Mouse (Mus musculus): Measurements from ENCODE around the gene Ndufa7. TPM values are rescaled to one million over a fixed set of nuclear protein-coding genes. Genes with fewer than 3 reads are reported as not detected.
A peak's percentile ranks its signal among the peaks of the same experiment; 100 is the strongest.
"Not testable (repeated sequence)": the region's sequence is repeated elsewhere in the genome, so short reads cannot be mapped to it uniquely, and the experiment has no call there.

Ndufa7 gene
- polyA plus RNA-seq, 2 experiments: 149 to 282 TPM

DNA sequence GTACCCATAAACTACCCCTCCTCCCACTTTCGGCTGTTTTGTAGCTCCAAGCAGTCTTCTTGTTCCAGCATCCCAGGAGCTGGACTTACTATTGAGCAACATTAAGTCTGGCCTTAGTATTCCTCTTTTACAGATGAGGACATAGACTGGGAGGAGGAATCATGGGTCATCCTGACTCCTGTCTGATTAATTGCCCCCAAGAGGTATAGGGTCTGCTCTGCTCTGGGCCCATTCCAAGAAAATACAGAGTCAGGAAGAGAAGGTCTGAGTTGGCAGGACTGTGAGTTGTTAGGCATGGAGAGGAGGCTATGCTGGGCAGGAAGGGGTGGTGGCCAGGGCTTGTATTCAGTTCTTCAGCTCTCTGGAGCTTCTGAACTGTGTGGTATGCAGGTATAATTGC, 19.8 kb downstream of the Ndufa7 start:
- ATAC-seq (ENCODE audit: insufficient read depth) (no peak), DNase-seq (ENCODE audit: low read depth in 3 of 3, low spot score in 3 of 3) (no peak)
- no peak for TF ChIP-seq EP300 (IDR thresholded peaks at IDR 0.05; ENCODE audit: low read depth)
- TF ChIP-seq CTCF (IDR thresholded peaks at IDR 0.05; ENCODE audit: low read depth): no peak
- Histone ChIP-seq H3K4me1 (replicated peaks; ENCODE audit: control insufficient read depth in 2 of 2, insufficient read depth in 2 of 2, low read length in 1 of 2) (peaks cover 4 to 8% of the 10 kb centered on the region in 2 experiments), H3K27ac (no peak overlapping the region), H3K4me2 (ENCODE audit: low read depth) (peak overlapping the region; percentile 93; the same call in 1 of the 2 replicates), H3K36me3 (replicated peaks; ENCODE audit: control insufficient read depth, insufficient read depth, low read depth) (no peaks in the 10 kb centered on the region), H3K4me3 (ENCODE audit: insufficient read depth in 1 of 2, low read depth in 2 of 2, low read length in 2 of 2) (no peak overlapping the region; a peak in 1 of 4 replicates), H3K27me3 (ENCODE audit: control insufficient read depth, insufficient read depth, low read length) (no peaks in the 10 kb centered on the region), H3K9ac (replicated peaks) (no peak overlapping the region), H3K9me3 (ENCODE audit: control insufficient read depth, low read length) (no peaks in the 10 kb centered on the region)
- WGBS (ENCODE audit: insufficient replicate concordance): 68% methylated on average over 1 of the region's 1 CpGs

DNA sequence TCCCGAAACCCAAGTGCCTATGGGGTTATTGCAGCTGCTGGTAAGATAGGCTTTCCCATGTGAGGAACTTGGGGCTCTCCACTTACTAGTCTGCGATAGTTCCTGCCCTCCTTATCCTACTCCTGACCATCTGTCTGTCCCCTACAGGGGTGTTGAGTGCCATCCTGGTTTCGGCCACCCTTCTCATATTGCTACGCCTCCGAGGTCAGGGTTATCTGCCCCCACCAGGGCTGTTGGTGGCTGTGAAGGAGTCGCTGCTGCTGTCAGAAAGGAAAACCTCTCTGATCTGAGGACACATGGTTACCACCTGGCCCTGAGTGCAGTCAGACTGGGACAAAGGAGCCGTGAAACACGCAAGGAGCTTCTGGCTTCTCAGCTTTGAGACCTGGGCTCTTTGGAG, 23.8 kb downstream of the Ndufa7 start:
- H3K36me3 ChIP-seq (replicated peaks; ENCODE audit: control insufficient read depth, insufficient read depth, low read depth): no peaks in the 10 kb centered on the region
- TF ChIP-seq EP300 (IDR thresholded peaks at IDR 0.05; ENCODE audit: low read depth) (no peak), CTCF (IDR thresholded peaks at IDR 0.05; ENCODE audit: low read depth) (no peak)
- peaks cover 0 to 7% of the 10 kb centered on the region in 2 experiments; a peak in 1 of 4 replicates for H3K4me1 ChIP-seq (replicated peaks; ENCODE audit: control insufficient read depth in 2 of 2, insufficient read depth in 2 of 2, low read length in 1 of 2)
- no peak overlapping the region for H3K4me2 ChIP-seq (ENCODE audit: low read depth)
- no peak overlapping the region for H3K4me3 ChIP-seq (ENCODE audit: insufficient read depth in 1 of 2, low read depth in 2 of 2, low read length in 2 of 2)
- ATAC-seq (ENCODE audit: insufficient read depth) (no peak), DNase-seq (ENCODE audit: low read depth in 3 of 3, low spot score in 3 of 3) (no peak)
- H3K9ac ChIP-seq (replicated peaks): no peak overlapping the region
- H3K27ac ChIP-seq: no peak overlapping the region
- H3K9me3 ChIP-seq (ENCODE audit: control insufficient read depth, low read length): no peaks in the 10 kb centered on the region
- WGBS (ENCODE audit: insufficient replicate concordance): 57% methylated on average over 8 of the region's 8 CpGs
- H3K27me3 ChIP-seq (ENCODE audit: control insufficient read depth, insufficient read depth, low read length): no peaks in the 10 kb centered on the region

DNA sequence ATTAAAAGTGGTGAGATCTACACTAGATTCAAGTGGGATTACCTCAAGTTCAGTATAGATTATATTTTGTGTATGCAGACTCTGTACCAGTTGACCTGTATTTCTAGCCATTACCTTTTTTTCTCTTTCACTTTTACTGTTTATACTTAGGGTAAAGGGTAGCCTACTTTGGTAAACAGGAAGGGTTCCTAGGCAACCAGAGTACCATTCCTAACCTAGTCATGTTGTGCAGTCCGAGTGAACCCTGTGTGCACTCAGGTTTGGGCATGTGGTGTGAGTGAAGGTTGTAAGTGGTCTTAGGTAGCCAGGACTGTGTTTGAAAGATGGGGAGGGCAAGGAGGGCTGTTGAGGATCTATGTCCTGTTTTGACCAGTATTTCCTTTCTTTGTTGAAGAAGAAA, 27.0 kb downstream of the Ndufa7 start:
- TF ChIP-seq CTCF (IDR thresholded peaks at IDR 0.05; ENCODE audit: low read depth) (no peak), EP300 (IDR thresholded peaks at IDR 0.05; ENCODE audit: low read depth) (no peak)
- no peak overlapping the region for H3K4me2 ChIP-seq (ENCODE audit: low read depth)
- no peaks in the 10 kb centered on the region for H3K9me3 ChIP-seq (ENCODE audit: control insufficient read depth, low read length)
- H3K4me3 ChIP-seq (ENCODE audit: insufficient read depth in 1 of 2, low read depth in 2 of 2, low read length in 2 of 2): no peak overlapping the region
- H3K36me3 ChIP-seq (replicated peaks; ENCODE audit: control insufficient read depth, insufficient read depth, low read depth): no peaks in the 10 kb centered on the region
- peaks cover 0 to 4% of the 10 kb centered on the region in 2 experiments; a peak in 1 of 4 replicates for H3K4me1 ChIP-seq (replicated peaks; ENCODE audit: control insufficient read depth in 2 of 2, insufficient read depth in 2 of 2, low read length in 1 of 2)
- H3K9ac ChIP-seq (replicated peaks): no peak overlapping the region
- no peaks in the 10 kb centered on the region for H3K27me3 ChIP-seq (ENCODE audit: control insufficient read depth, insufficient read depth, low read length)
- H3K27ac ChIP-seq: no peak overlapping the region
- ATAC-seq (ENCODE audit: insufficient read depth) (peak; percentile 50; the same call in 1 of the 2 replicates), DNase-seq (ENCODE audit: low read depth in 3 of 3, low spot score in 3 of 3) (no peak)
- WGBS (ENCODE audit: insufficient replicate concordance): 28% methylated on average over 1 of the region's 1 CpGs

DNA sequence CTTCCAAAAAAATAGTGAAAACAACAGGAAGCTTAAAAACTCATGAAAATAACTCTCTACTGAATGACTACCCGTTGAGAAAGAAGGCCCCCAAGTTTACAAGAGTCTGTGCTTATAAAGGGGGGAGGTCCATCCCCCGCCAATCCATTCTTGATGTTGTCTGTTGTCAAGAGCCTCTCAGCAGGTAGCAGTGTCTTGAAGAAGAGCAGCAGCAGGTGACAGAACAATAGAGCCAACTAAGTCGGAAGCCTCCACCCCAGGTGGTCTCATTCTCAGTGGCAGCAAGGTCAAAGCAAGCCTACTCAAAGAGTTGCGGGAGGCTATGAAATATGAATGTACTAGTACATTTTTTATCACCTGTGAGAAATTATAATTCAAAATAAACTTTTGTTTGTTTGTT, 33.4 kb downstream of the Ndufa7 start:
- no peaks in the 10 kb centered on the region for H3K4me1 ChIP-seq (replicated peaks; ENCODE audit: control insufficient read depth in 2 of 2, insufficient read depth in 2 of 2, low read length in 1 of 2)
- 69% methylated on average over 4 of the region's 4 CpGs for WGBS (ENCODE audit: insufficient replicate concordance)
- no peaks in the 10 kb centered on the region for H3K36me3 ChIP-seq (replicated peaks; ENCODE audit: control insufficient read depth, insufficient read depth, low read depth)
- no peak for ATAC-seq (ENCODE audit: insufficient read depth)
- H3K9me3 ChIP-seq (ENCODE audit: control insufficient read depth, low read length): no peaks in the 10 kb centered on the region
- H3K4me3 ChIP-seq (ENCODE audit: insufficient read depth in 1 of 2, low read depth in 2 of 2, low read length in 2 of 2): no peak overlapping the region
- no peak overlapping the region for H3K9ac ChIP-seq (replicated peaks)
- H3K27me3 ChIP-seq (ENCODE audit: control insufficient read depth, insufficient read depth, low read length): no peaks in the 10 kb centered on the region
- TF ChIP-seq CTCF (IDR thresholded peaks at IDR 0.05; ENCODE audit: low read depth) (no peak), EP300 (IDR thresholded peaks at IDR 0.05; ENCODE audit: low read depth) (no peak)
- no peak for DNase-seq (ENCODE audit: low read depth in 3 of 3, low spot score in 3 of 3)
- H3K4me2 ChIP-seq (ENCODE audit: low read depth): no peak overlapping the region
- no peak overlapping the region for H3K27ac ChIP-seq

DNA sequence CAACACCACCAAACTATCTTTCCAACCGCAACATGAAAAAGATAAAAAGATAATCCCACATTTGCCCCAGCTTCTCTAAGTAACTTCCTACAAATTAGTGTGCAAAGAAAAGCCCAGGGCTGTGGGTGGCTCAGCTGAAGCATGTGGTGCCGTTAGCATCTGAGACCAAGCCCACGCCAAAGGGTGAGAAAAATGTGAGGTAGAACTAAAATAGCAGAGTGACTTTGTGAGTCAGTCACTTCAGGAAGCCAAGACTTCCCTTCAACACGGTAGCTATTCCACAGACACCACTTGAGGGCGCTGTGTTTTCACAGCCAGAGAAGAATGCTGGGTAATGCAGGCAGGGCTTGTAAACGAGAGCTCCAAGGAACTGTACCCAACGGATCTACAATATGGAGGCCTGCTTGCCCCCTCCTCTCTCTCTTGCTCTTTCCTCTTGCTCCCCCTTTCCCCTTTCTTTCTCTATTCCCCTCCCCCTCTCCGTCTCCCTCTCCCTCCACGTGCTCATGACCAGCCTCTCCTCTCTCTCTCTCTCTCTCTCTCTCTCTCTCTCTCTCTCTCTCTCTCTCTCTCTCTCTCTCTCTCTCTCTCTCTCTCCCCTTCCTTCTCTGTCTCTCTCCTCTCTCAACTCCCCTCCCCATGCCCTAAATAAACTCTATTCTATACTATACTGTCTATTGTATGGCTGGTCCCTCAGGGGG, 41.1 kb downstream of the Ndufa7 start:
- Histone ChIP-seq H3K36me3 (replicated peaks; ENCODE audit: control insufficient read depth, insufficient read depth, low read depth) (no peaks in the 10 kb centered on the region), H3K4me3 (ENCODE audit: insufficient read depth in 1 of 2, low read depth in 2 of 2, low read length in 2 of 2) (no peak overlapping the region; a peak in 1 of 4 replicates), H3K4me1 (replicated peaks; ENCODE audit: control insufficient read depth in 2 of 2, insufficient read depth in 2 of 2, low read length in 1 of 2) (peaks cover 0 to 5% of the 10 kb centered on the region in 2 experiments; a peak in 1 of 4 replicates), H3K9ac (replicated peaks) (no peak overlapping the region), H3K27me3 (ENCODE audit: control insufficient read depth, insufficient read depth, low read length) (no peaks in the 10 kb centered on the region), H3K9me3 (ENCODE audit: control insufficient read depth, low read length) (no peaks in the 10 kb centered on the region), H3K27ac (no peak overlapping the region), H3K4me2 (ENCODE audit: low read depth) (no peak overlapping the region; the same call in 1 of the 2 replicates)
- WGBS (ENCODE audit: insufficient replicate concordance): 13% methylated on average over 9 of the region's 9 CpGs
- ATAC-seq (ENCODE audit: insufficient read depth): no peak
- DNase-seq (ENCODE audit: low read depth in 3 of 3, low spot score in 3 of 3): peak; percentile 60 to 72 (median 61)
- TF ChIP-seq CTCF (IDR thresholded peaks at IDR 0.05; ENCODE audit: low read depth): peak; percentile 86
- TF ChIP-seq EP300 (IDR thresholded peaks at IDR 0.05; ENCODE audit: low read depth): no peak

DNA sequence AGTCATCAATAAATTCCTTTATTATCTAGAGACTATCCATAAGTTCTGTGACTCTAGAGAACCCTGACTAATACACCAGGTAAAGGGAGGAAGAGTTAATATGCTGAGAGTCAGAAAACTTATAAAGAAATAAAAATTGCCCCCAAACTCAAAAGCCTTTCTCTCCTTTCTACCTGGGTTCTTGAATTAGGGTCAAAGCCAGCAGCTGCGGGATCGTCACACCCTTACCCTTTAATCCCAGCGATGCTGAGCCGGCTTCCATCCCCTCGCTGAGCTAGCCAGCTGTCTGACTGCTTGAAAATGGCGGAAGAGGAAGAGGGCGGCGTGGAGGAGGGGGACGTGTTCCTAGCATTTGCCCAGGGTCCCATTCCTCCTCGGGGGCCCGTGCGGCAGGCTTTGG, 49.2 kb downstream of the Ndufa7 start, which contains the start of gene Gm7029:
Gene Gm7029, plus strand, starts transcription at position 301 of the 400 bp plus-strand sequence.
- H3K9me3 ChIP-seq (ENCODE audit: control insufficient read depth, low read length); H3K4me1 ChIP-seq (replicated peaks; ENCODE audit: control insufficient read depth in 2 of 2, insufficient read depth in 2 of 2, low read length in 1 of 2); H3K4me3 ChIP-seq (ENCODE audit: insufficient read depth in 1 of 2, low read depth in 2 of 2, low read length in 2 of 2); ATAC-seq (ENCODE audit: insufficient read depth); H3K4me2 ChIP-seq (ENCODE audit: low read depth); H3K27me3 ChIP-seq (ENCODE audit: control insufficient read depth, insufficient read depth, low read length); H3K9ac ChIP-seq (replicated peaks); H3K27ac ChIP-seq; DNase-seq (ENCODE audit: low read depth in 3 of 3, low spot score in 3 of 3): not testable (repeated sequence)
- 75% methylated on average over 3 of the region's 12 CpGs for WGBS (ENCODE audit: insufficient replicate concordance)
- peaks cover 34% of the 10 kb centered on the region for H3K36me3 ChIP-seq (replicated peaks; ENCODE audit: control insufficient read depth, insufficient read depth, low read depth)

Measured in liver, embryonic 14.5 days (tissue).